Mouse (Mus musculus) c-Kit-positive CD71-positive TER-119-negative erythroid progenitor cells, embryonic 14.5 days (primary cell): Measurements from ENCODE around the gene Gdap1l1.
A peak's percentile ranks its signal among the peaks of the same experiment; 100 is the strongest.
"Not testable (repeated sequence)": the region's sequence is repeated elsewhere in the genome, so short reads cannot be mapped to it uniquely, and the experiment has no call there.

ENCODE experiments used
- DNase-seq: peaks from one replicate; pipeline ENCODE4 v3.0.0-alpha.2; 2013; ENCODE audit warnings: low read depth

Gdap1l1 gene

DNA sequence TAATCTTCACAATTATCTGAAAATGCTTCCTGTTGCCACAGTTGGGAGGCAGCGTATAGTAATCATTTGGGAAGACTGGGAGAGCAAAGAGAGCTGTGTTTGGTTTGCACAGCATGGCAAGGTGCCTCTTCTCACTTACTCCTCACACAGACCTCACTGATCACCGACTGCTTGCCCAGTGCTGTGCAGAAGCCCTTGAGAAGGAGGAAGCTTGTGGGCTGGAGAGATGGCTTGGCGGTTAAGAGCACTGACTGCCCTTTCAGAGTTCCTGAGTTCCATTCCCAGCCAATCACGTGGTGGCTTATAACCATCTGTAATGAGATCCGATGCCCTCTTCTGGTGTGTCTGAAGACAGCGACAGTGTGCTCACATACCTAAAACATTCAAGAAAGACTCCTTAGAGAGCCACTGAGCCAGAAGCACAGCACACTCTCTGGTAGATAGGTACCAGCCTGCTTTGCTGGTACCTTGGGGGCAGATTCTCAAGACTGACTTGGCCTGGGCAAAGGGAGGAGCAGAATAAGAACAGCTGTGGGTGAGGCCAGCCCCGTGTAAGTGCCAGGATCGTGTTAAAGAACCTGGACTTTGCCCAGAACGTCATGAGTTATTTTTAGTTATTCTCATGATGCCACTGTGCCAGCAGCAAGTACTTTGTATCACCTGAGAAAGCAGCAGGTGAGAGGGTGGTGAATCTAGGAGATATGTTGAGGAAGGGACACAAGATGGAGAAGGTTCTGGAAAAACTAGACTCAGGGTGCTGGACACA is 15.2 kb upstream of the Gdap1l1 start:
- no peak for DNase-seq

DNA sequence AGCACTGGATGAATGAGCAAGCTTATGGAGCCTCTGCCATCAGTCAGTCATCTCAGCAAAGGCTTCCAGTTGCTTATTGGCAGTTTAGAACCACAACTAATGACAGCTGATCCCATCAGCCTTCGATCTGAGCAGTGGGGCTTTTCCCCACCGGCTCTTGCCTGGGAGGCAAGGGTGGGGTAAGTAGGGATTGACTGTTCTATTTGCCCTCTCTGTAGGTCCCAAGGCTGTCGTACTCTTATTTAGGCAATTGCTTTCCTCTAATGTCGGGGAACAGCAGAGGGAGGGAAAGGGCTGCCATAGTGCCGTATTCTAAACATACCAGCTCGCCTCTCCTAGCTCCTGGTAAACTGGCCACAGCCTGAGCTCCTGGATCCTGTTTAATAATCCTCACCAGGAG is 13.7 kb upstream of the Gdap1l1 start, which contains the start of gene Oser1:
Gene Oser1, minus strand, starts transcription at position 101 of the 400 bp plus-strand sequence.
- DNase-seq = no peak

- DNase-seq = no peak
Measured at GRCm38 (mm10) chr2:163428346-163429011, 9.8 kb upstream of the Gdap1l1 start.

GRCm38 (mm10) chr2:163431289-163431688 is 7.0 kb upstream of the Gdap1l1 start:
- DNase-seq = no peak

DNA sequence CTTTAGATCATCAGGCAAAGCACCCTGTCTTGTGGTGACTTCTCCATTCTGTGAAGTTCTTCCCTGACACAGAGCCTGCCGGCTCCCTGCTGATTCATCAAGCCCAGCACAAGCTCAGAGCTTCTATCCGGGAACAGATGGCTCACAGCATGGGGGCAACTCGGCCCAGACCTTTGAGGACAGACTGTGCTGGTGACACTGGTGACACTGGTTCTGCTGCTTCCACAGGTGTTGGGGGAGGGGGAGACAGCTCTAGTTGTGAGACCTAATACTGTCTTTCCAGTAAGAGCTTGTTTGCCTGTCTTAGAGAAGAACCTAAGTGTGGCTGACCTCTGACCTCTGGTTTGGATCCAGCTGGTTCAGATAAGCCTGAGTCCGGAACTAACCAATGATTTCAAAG is 4.3 kb upstream of the Gdap1l1 start:
- no peak for DNase-seq

DNA sequence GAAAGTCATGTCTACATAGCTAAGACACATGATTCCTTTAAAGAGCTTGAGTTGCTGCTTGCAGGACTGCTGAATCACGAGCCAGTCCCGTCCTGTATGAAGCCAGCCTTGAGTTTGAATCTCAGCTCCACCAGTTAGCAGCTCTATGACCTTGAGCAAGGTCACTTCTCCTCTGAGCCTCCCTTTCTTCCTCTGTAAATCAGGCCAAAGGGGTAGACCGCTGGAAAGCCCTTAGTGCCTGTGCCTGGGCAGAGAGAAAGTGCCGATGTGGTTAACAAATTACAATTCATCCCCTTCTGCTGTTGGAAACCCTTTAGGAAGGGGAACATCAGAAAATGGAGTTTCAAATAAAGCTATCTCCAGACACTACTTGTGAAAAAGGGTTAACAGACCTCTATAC is 476 bp upstream of the Gdap1l1 start:
- no peak for DNase-seq

GRCm38 (mm10) chr2:163438619-163439451 is 559 bp downstream of the Gdap1l1 start:
- no peak for DNase-seq

GRCm38 (mm10) chr2:163439488-163439887 is 1.2 kb downstream of the Gdap1l1 start:
- no peak for DNase-seq

DNA sequence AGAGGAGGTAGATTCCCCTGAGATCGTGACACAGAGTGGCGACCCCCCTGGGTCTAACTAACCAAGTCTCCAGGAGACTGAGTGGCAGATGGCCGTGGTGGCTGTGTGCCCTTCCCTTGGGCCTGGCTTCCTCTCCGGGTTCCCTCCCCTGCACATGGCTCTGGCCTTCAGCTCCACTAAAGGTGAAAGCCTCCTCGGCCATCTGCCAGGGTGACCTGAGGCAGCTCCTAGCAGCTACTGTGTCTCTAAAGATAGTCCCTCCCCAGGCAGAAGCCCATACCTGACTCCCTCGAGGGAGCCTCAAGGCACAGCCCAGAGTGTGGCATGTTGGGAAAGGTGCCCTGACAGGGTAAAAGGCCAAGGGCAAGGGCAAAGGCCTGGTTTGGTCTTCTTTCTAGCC is 5.3 kb downstream of the Gdap1l1 start:
- DNase-seq = no peak

- no peak for DNase-seq
Measured at GRCm38 (mm10) chr2:163444017-163444416, 5.7 kb downstream of the Gdap1l1 start.

DNA sequence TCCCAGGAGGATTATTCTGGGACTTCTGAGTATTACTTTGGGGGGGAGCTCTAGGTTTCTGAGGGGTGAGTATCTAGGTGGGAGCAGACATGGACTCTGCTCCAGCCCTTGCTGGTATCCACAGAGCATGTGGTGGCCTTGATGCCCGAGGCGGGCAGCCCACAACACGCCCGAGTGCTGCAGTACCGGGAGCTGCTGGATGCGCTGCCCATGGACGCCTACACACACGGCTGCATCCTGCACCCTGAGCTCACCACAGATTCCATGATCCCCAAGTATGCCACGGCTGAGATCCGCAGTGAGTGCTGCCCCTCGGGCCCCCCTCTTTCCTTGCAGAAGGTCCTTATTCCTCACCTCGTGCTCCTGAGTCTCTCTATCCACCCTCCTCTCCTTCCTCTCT is 9.1 kb downstream of the Gdap1l1 start:
- DNase-seq = no peak

DNA sequence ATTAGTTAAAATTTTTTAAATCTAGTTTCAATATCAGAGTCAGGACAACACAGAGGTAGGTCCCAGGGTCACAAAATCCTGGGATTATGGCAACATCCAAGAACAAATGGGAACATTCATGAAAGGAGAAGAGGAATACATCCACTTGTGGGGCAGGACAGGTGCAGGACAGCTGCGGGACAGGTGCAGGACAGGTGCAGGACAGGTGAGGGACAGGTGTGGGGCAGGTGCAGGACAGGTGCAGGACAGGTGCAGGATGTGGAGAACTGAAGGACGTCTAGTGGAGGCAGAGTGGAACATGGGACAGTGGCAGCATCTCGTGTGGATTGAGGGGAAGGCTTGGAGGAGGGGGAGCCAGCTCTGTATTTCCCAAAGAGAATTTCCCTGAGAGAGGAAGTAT is 11.0 kb downstream of the Gdap1l1 start:
- DNase-seq = no peak

DNA sequence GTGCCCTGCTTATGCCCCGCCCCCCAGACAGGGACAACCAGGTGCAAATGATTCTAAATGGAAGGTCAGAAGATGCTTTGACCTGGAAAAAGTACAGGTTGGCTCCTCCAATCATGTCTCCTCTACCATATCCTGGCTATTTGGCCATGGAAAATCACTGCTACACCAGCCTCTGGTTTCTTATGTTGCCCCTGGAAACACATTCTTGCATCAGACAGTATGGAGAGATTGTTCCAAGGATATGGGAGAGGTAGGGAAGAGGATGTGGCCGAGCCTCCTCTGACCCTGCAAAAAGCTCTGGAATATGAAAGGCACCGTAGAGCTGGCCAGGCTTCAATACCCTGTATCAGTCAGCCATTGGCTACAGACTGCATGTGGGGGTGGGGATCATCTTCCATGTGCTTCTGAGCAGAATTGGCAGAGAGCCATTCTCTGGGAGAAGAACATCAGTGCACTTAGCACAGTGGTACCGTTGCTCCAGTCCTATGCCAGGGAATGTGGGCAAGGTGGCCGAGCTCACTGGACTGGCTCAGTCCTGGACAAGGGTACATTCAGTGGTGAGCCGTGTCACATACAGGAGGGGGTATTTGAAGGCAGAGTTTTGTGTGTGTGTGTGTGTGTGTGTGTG is 12.5 kb downstream of the Gdap1l1 start:
- DNase-seq = no peak

- DNase-seq = no peak
Measured at GRCm38 (mm10) chr2:163452738-163453137, 14.5 kb downstream of the Gdap1l1 start.

DNA sequence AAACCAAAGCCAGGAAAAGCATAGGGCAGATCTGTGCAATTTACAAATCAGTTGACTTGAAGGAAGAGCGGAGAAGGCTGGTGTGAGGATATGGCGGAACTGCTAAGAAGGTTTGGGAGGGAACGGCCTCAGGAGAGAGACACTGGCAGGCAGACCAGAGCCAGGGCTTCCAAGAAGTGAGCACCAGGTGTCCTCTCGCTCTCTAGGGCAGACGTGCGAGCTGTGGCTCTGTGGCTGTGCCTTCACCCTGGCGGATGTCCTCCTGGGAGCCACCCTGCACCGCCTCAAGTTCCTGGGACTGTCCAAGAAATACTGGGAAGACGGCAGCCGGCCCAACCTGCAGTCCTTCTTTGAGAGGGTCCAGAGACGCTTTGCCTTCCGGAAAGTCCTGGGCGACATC is 15.1 kb downstream of the Gdap1l1 start:
- no peak for DNase-seq

GRCm38 (mm10) chr2:163458539-163459265 is 20.4 kb downstream of the Gdap1l1 start:
- peak; percentile 7 for DNase-seq

- DNase-seq = no peak
Measured at GRCm38 (mm10) chr2:163459380-163459779, 21.1 kb downstream of the Gdap1l1 start.

GRCm38 (mm10) chr2:163460622-163461021 is 22.3 kb downstream of the Gdap1l1 start:
- DNase-seq = no peak

GRCm38 (mm10) chr2:163461307-163461706 is 23.0 kb downstream of the Gdap1l1 start:
- not testable (repeated sequence) for DNase-seq

- no peak for DNase-seq
Measured at GRCm38 (mm10) chr2:163462386-163462785, 24.1 kb downstream of the Gdap1l1 start.

GRCm38 (mm10) chr2:163462801-163463200 is 24.5 kb downstream of the Gdap1l1 start:
- no peak for DNase-seq
